Mouse (Mus musculus): ENCODE data around the gene Sytl3. TPM values are rescaled to one million over a fixed set of nuclear protein-coding genes. Genes with fewer than 3 reads are reported as not detected.

Gene Sytl3
- polyA plus RNA-seq, 1 experiment from 2014 or later = 1.1 TPM

DNA sequence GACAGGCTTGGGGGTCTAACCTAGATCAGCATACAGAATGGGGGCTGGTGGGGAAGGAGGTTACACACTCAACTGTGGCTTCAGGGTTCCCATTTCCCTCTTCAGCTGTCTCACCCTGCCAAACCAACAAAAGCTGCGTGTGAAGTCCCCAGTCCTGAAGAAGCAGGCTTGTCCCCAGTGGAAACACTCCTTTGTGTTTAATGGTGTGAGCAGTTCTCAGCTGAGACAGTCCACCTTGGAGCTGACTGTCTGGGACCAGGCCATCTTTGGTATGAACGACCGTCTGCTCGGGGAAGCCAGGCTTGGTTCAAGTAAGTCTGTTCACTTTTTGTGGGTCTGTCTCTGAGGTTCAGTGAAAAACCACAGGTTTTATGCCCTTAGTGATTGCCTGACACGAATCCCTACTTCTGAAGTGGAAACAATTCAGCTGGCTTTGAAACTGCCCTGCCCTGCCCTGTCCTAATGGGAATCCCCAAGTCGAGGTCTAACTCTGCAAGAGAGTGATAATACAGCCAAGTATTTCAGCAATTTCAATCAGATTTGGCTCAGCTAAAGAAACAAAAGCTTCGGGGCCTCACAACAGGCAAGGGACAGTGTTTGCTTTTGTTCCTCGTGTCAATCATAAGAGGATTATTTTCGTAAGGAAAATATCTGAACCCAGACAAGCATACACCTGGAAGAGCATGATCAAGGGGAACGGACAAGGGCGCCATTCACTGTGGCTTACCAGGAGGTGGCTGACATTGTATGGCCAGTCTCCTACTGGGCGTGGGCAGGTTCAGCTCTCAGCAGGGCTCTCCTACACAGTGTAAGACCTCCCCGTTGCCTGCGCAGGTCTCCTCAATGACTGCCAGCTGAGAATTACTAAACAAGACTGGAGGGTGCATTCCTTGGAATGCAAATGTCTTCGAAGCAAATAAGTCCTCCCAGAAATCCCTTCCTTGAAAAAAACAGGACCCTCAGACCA is 77.7 kb downstream of the Sytl3 start:
- 0 out of 2 replicates have a peak, but pooled peaks cover 5% of the 10 kb centered on the region for H3K36me3 ChIP-seq (ENCODE audit: control insufficient read depth, insufficient read depth, low read length)
- 48% methylated on average over 15 of the region's 15 CpGs for WGBS
- no peak overlapping the region for H3K9ac ChIP-seq (ENCODE audit: low read length)
- H3K27me3 ChIP-seq (ENCODE audit: control insufficient read depth, insufficient read depth, low read length) = no peaks in the 10 kb centered on the region
- no peak overlapping the region for H3K4me3 ChIP-seq (replicated peaks; ENCODE audit: low read length)
- peak; percentile 41; the same call in 1 of the 2 replicates for ATAC-seq (ENCODE audit: insufficient read depth, low FRiP score)
- no peaks in the 10 kb centered on the region for H3K9me3 ChIP-seq (replicated peaks; ENCODE audit: control insufficient read depth, low read length)
- H3K27ac ChIP-seq (ENCODE audit: low read length) = peak overlapping the region; percentile 1; the same call in 1 of the 2 replicates
- H3K4me2 ChIP-seq (ENCODE audit: low read depth, low read length) = no peak overlapping the region
- H3K4me1 ChIP-seq (ENCODE audit: control insufficient read depth, insufficient read depth, low read length) = peaks cover 9% of the 10 kb centered on the region

- Histone ChIP-seq H3K9ac (ENCODE audit: low read length) (no peak overlapping the region), H3K9me3 (replicated peaks; ENCODE audit: control insufficient read depth, low read length) (no peaks in the 10 kb centered on the region), H3K36me3 (ENCODE audit: control insufficient read depth, insufficient read depth, low read length) (0 out of 2 replicates have a peak, but pooled peaks cover 5% of the 10 kb centered on the region), H3K4me1 (ENCODE audit: control insufficient read depth, insufficient read depth, low read length) (peaks cover 13% of the 10 kb centered on the region), H3K4me2 (ENCODE audit: low read depth, low read length) (no peak overlapping the region), H3K4me3 (replicated peaks; ENCODE audit: low read length) (no peak overlapping the region), H3K27me3 (ENCODE audit: control insufficient read depth, insufficient read depth, low read length) (no peaks in the 10 kb centered on the region), H3K27ac (ENCODE audit: low read length) (no peak overlapping the region)
- 79% methylated on average over 12 of the region's 12 CpGs for WGBS
- no peak for ATAC-seq (ENCODE audit: insufficient read depth, low FRiP score)
Observed at GRCm38 (mm10) chr17:6737273-6737997, 78.5 kb downstream of the Sytl3 start.

DNA sequence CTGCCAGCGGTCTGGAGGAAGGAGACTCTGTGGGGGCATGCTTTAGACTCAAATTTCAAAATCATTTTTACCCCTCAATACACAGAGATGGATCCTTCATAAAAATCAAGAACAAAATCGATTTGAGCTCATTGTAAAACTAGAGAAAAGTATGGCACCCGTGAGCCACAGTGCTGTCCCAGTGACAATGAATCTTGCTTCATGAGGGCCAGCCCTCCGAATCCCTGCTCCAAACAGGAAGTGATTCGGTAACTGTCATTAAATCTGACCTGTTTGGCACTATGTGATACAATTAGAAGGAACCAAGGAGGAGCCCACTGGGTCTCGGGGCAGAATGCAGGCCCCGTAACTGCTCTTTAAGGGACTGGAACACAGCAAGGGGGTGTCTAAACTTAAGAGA is 79.9 kb downstream of the Sytl3 start:
- Histone ChIP-seq H3K27me3 (ENCODE audit: control insufficient read depth, insufficient read depth, low read length) (no peaks in the 10 kb centered on the region), H3K4me1 (ENCODE audit: control insufficient read depth, insufficient read depth, low read length) (peaks cover 16% of the 10 kb centered on the region), H3K4me2 (ENCODE audit: low read depth, low read length) (no peak overlapping the region), H3K4me3 (replicated peaks; ENCODE audit: low read length) (no peak overlapping the region), H3K9ac (ENCODE audit: low read length) (no peak overlapping the region), H3K36me3 (ENCODE audit: control insufficient read depth, insufficient read depth, low read length) (0 out of 2 replicates have a peak, but pooled peaks cover 5% of the 10 kb centered on the region), H3K27ac (ENCODE audit: low read length) (no peak overlapping the region), H3K9me3 (replicated peaks; ENCODE audit: control insufficient read depth, low read length) (no peaks in the 10 kb centered on the region)
- ATAC-seq (ENCODE audit: insufficient read depth, low FRiP score) = no peak
- 82% methylated on average over 7 of the region's 7 CpGs for WGBS

DNA sequence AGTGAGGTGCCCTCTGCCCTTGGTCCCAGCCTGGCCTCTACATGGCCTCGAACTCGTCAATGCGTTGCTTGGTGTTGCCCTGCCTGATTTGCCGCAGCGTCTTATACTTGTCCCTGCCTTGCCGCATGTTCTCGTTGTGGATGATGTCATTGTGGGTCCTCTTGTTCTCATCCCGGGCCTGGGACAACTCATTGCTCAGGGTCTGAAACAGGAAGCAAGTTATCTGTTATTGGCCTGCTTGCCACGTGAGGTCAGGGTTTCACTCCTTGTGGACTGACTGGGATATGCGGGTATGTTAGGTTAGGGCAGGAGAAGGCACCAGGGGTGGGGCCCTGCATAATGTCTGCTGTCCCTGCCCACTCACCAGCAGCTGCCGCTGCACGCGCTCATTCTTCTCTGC is 80.4 kb downstream of the Sytl3 start:
- Histone ChIP-seq H3K4me2 (ENCODE audit: low read depth, low read length) (no peak overlapping the region), H3K4me1 (ENCODE audit: control insufficient read depth, insufficient read depth, low read length) (peaks cover 18% of the 10 kb centered on the region), H3K27ac (ENCODE audit: low read length) (no peak overlapping the region), H3K27me3 (ENCODE audit: control insufficient read depth, insufficient read depth, low read length) (no peaks in the 10 kb centered on the region), H3K9me3 (replicated peaks; ENCODE audit: control insufficient read depth, low read length) (no peaks in the 10 kb centered on the region), H3K4me3 (replicated peaks; ENCODE audit: low read length) (no peak overlapping the region), H3K36me3 (ENCODE audit: control insufficient read depth, insufficient read depth, low read length) (0 out of 2 replicates have a peak, but pooled peaks cover 5% of the 10 kb centered on the region), H3K9ac (ENCODE audit: low read length) (no peak overlapping the region)
- WGBS = 87% methylated on average over 13 of the region's 13 CpGs
- no peak for ATAC-seq (ENCODE audit: insufficient read depth, low FRiP score)

DNA sequence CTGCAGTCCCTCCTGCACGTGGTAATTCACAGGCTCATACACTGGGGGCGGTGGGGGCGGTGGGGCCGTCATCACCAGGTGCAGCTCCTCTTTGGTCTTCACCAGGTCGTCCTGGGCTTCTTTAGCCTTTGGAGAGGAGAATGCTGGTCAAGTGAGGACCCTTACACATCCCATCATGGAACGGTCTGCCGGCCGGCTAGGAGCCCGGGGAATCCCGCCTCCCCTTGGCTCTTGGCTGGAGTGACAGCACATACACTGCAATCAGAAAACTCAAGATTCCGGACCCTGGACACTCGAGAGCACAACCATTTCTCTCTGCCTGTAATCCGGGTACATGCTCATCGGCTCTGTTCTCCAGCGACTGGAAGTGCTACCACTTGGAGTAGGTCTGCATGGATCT is 80.9 kb downstream of the Sytl3 start:
- H3K9me3 ChIP-seq (replicated peaks; ENCODE audit: control insufficient read depth, low read length) = no peaks in the 10 kb centered on the region
- WGBS = 91% methylated on average over 15 of the region's 15 CpGs
- peaks cover 10% of the 10 kb centered on the region; the same call in 1 of the 2 replicates for H3K36me3 ChIP-seq (ENCODE audit: control insufficient read depth, insufficient read depth, low read length)

DNA sequence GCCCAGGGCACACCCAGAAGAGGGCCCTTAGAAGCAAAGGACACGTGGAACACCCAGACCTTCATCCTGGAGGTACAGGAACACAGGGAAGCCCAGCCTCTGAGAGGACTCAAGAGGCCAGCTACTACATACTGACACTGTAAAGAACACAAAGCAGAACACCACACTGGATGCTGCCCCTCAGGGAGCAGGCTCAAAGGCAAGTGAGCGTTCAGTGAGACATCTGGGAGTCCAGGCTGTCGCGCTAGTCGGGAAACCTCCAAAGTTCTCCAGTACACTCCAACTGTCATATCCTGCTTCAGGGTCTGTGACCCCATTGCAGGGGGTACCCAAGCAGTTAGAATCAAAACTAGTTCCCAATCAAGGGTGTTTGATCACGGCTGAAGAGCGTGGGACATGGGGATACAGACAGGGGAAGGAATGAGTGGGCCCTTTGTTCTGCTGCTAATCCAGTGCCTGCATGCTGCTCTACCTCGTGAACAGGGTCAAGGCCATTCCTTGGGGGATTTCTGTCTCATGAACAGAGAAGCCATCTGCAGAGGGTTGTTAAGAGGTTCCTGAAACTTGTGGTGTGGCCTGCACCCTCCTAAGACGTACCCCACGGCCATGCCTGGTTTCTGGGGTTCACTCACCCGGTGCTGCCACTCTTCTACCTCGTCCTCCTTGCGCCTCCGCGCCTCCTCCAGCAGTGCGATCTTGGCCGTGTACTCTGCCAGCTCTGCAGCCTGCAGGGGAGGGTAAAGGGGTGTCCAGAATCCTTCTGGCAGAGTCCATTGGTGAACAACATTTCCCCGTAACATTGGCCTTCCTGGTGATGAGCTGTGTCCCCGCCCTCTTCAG is 81.7 kb downstream of the Sytl3 start:
- no peak overlapping the region for H3K4me3 ChIP-seq (replicated peaks; ENCODE audit: low read length)
- ATAC-seq (ENCODE audit: insufficient read depth, low FRiP score) = no peak
- no peak overlapping the region for H3K27ac ChIP-seq (ENCODE audit: low read length)
- H3K36me3 ChIP-seq (ENCODE audit: control insufficient read depth, insufficient read depth, low read length) = peaks cover 10% of the 10 kb centered on the region; the same call in 1 of the 2 replicates
- H3K4me2 ChIP-seq (ENCODE audit: low read depth, low read length) = no peak overlapping the region
- no peaks in the 10 kb centered on the region for H3K27me3 ChIP-seq (ENCODE audit: control insufficient read depth, insufficient read depth, low read length)
- WGBS = 87% methylated on average over 19 of the region's 19 CpGs
- no peak overlapping the region for H3K9ac ChIP-seq (ENCODE audit: low read length)
- peaks cover 21% of the 10 kb centered on the region for H3K4me1 ChIP-seq (ENCODE audit: control insufficient read depth, insufficient read depth, low read length)
- no peaks in the 10 kb centered on the region for H3K9me3 ChIP-seq (replicated peaks; ENCODE audit: control insufficient read depth, low read length)

More for the DNA sequence above, 80.9 kb downstream of the Sytl3 start:
- no peak overlapping the region for H3K27ac ChIP-seq (ENCODE audit: low read length)
- no peak overlapping the region for H3K9ac ChIP-seq (ENCODE audit: low read length)
- no peak for ATAC-seq (ENCODE audit: insufficient read depth, low FRiP score)
- no peak overlapping the region for H3K4me2 ChIP-seq (ENCODE audit: low read depth, low read length)
- H3K4me3 ChIP-seq (replicated peaks; ENCODE audit: low read length) = no peak overlapping the region
- H3K4me1 ChIP-seq (ENCODE audit: control insufficient read depth, insufficient read depth, low read length) = peaks cover 21% of the 10 kb centered on the region
- H3K27me3 ChIP-seq (ENCODE audit: control insufficient read depth, insufficient read depth, low read length) = no peaks in the 10 kb centered on the region

DNA sequence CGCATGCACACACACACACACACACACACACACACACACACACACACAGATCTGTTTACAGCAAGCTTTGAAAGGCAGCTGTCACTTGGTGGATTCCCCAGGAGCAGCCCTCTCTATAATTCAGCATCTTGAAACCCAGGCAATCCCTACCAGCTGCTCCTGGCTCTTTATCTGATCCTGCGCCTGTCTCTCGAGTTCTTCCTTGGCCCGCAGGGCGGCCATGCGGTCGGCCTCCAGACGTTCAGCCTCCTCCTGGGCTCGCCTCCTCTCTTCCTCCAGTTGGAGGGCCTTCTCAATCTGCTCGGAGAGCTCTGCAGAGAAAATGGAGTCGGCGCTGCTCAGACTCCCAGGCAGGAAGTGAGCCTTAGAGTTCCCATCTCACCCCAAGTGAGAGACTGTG is 82.4 kb downstream of the Sytl3 start:
- no peaks in the 10 kb centered on the region for H3K9me3 ChIP-seq (replicated peaks; ENCODE audit: control insufficient read depth, low read length)
- no peak overlapping the region for H3K4me3 ChIP-seq (replicated peaks; ENCODE audit: low read length)
- peaks cover 10% of the 10 kb centered on the region; the same call in 1 of the 2 replicates for H3K36me3 ChIP-seq (ENCODE audit: control insufficient read depth, insufficient read depth, low read length)
- no peak overlapping the region for H3K27ac ChIP-seq (ENCODE audit: low read length)
- no peaks in the 10 kb centered on the region for H3K27me3 ChIP-seq (ENCODE audit: control insufficient read depth, insufficient read depth, low read length)
- WGBS = 83% methylated on average over 12 of the region's 12 CpGs
- ATAC-seq (ENCODE audit: insufficient read depth, low FRiP score) = no peak
- no peak overlapping the region for H3K9ac ChIP-seq (ENCODE audit: low read length)
- H3K4me1 ChIP-seq (ENCODE audit: control insufficient read depth, insufficient read depth, low read length) = peaks cover 21% of the 10 kb centered on the region
- no peak overlapping the region for H3K4me2 ChIP-seq (ENCODE audit: low read depth, low read length)
